Mouse (Mus musculus): ENCODE results near the gene H2-Ab1.
"Not testable (repeated sequence)": the region's sequence is repeated elsewhere in the genome, so short reads cannot be mapped to it uniquely, and the experiment has no call there.

H2-Ab1 gene

GRCm38 (mm10) chr17:34286999-34287398, 29.5 kb downstream of the H2-Ab1 start:
- DNase-seq: no peak

- peak; percentile 93 to 94 for DNase-seq
Measured at GRCm38 (mm10) chr17:34287648-34288047, 30.2 kb downstream of the H2-Ab1 start, which contains the start of gene H2-Aa. Gene H2-Aa (minus strand): TSS chr17:34287823.

GRCm38 (mm10) chr17:34288131-34288530, 30.6 kb downstream of the H2-Ab1 start:
- DNase-seq: no peak

- peak; percentile 84 to 86 for DNase-seq
Measured at GRCm38 (mm10) chr17:34291609-34292008, 34.1 kb downstream of the H2-Ab1 start.

- DNase-seq: no peak
Measured at GRCm38 (mm10) chr17:34292570-34292969, 35.1 kb downstream of the H2-Ab1 start.

GRCm38 (mm10) chr17:34293533-34293932, 36.0 kb downstream of the H2-Ab1 start:
- peak in 1 of 2 experiments; percentile 38 for DNase-seq

- no peak for DNase-seq
Measured at GRCm38 (mm10) chr17:34294249-34294648, 36.8 kb downstream of the H2-Ab1 start.

GRCm38 (mm10) chr17:34295307-34295706, 37.8 kb downstream of the H2-Ab1 start:
- no peak for DNase-seq

GRCm38 (mm10) chr17:34295891-34296794, 38.7 kb downstream of the H2-Ab1 start:
- peak; percentile 61 to 68 for DNase-seq

GRCm38 (mm10) chr17:34299356-34299755, 41.9 kb downstream of the H2-Ab1 start:
- DNase-seq: no peak

- DNase-seq: no peak
Measured at GRCm38 (mm10) chr17:34300071-34300470, 42.6 kb downstream of the H2-Ab1 start.

- peak in 1 of 2 experiments; percentile 63 for DNase-seq
Measured at GRCm38 (mm10) chr17:34300691-34301566, 43.4 kb downstream of the H2-Ab1 start.

- no peak for DNase-seq
Measured at GRCm38 (mm10) chr17:34301670-34302190, 44.2 kb downstream of the H2-Ab1 start.

- DNase-seq: no peak
Measured at GRCm38 (mm10) chr17:34303789-34304188, 46.3 kb downstream of the H2-Ab1 start.

GRCm38 (mm10) chr17:34304751-34305150, 47.3 kb downstream of the H2-Ab1 start:
- DNase-seq: peak; percentile 84 to 89

GRCm38 (mm10) chr17:34305380-34306030, 48.0 kb downstream of the H2-Ab1 start, which contains the start of gene H2-Eb1:
Gene H2-Eb1 (plus strand): TSS chr17:34305867.
- peak; percentile 92 to 94 for DNase-seq

- no peak for DNase-seq
Measured at GRCm38 (mm10) chr17:34306407-34306806, 48.9 kb downstream of the H2-Ab1 start.

- DNase-seq: no peak
Measured at GRCm38 (mm10) chr17:34307216-34307615, 49.7 kb downstream of the H2-Ab1 start.

GRCm38 (mm10) chr17:34308161-34308560, 50.7 kb downstream of the H2-Ab1 start:
- DNase-seq: no peak

GRCm38 (mm10) chr17:34309225-34309624, 51.7 kb downstream of the H2-Ab1 start:
- no peak for DNase-seq

GRCm38 (mm10) chr17:34309683-34310385, 52.3 kb downstream of the H2-Ab1 start:
- peak; percentile 78 to 82 for DNase-seq

- DNase-seq: not testable (repeated sequence)
Measured at GRCm38 (mm10) chr17:34310526-34310925, 53.0 kb downstream of the H2-Ab1 start.

Data from lung, adult 18-20 months (tissue).